Mouse (Mus musculus) thymus, adult 2 months (tissue): ENCODE data around the gene Lrrc42.

Experiments
- CTCF ChIP-seq: fragments of 200-500 bp; IDR thresholded peaks from 2 replicates; pipeline ENCODE4 v1.5.1; 2012; ENCODE audit warnings: mild to moderate bottlenecking, control low read depth, low read length, moderate library complexity, borderline replicate concordance; ENCODE audit not compliant: control insufficient read depth, poor library complexity, insufficient read depth; ENCODE audit errors: extremely low read depth
- POLR2A ChIP-seq: fragments of 200-500 bp; IDR thresholded peaks from 2 replicates; pipeline ENCODE4 v1.6.1; 2012; ENCODE audit warnings: mild to moderate bottlenecking, low read length, control low read depth, moderate library complexity; ENCODE audit not compliant: control insufficient read depth, poor library complexity, insufficient read depth; ENCODE audit errors: extremely low read depth

DNA sequence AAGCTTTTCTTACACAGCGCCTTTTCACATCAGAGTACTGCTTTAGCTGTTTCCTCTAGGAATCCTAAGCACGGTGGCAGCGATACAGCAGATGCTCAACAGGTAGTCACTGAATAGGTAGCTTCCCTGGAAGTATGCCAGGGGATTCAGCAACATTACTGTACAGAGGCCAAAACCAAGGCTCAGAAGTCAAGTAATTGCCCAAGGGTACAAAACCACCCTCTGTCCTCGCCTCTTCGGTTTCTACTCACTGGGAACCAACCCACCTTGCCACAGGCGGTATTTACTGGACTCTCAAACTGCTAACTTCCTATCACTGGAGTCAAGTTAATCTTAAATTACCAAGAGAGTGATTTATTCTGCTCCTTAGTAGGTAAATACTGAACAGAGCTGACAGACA, 13.1 kb downstream of the Lrrc42 start:
- no peak for TF ChIP-seq POLR2A
- TF ChIP-seq CTCF = no peak
